Mouse (Mus musculus) heart, adult 2 months (tissue): ENCODE measurements around the gene Coro2b. TPM values are rescaled to one million over a fixed set of nuclear protein-coding genes. Genes with fewer than 3 reads are reported as not detected.

Source experiments
- DNase-seq, 2 experiments: peaks; one replicate each; pipeline ENCODE4 v3.0.0; 2021
- H3K27ac ChIP-seq: fragments of 200-600 bp; 2 replicates; pipeline ENCODE4 v1.8.1; 2022
- H3K27me3 ChIP-seq: fragments of 200-500 bp; 2 replicates; pipeline ENCODE4 v1.6.1; 2012; ENCODE audit warnings: mild to moderate bottlenecking, low read length, inconsistent platforms, mixed read lengths; ENCODE audit not compliant: control insufficient read depth, insufficient read depth
- H3K36me3 ChIP-seq: fragments of 200-500 bp; 2 replicates; pipeline ENCODE4 v1.6.1; 2012; ENCODE audit warnings: low read length, inconsistent platforms; ENCODE audit not compliant: control insufficient read depth, insufficient read depth
- H3K4me1 ChIP-seq: fragments of 200-500 bp; 2 replicates; pipeline ENCODE4 v1.6.1; 2011; ENCODE audit warnings: low read length; ENCODE audit not compliant: control insufficient read depth, insufficient read depth
- H3K4me3 ChIP-seq: fragments of 200-600 bp; 2 replicates; pipeline ENCODE4 v1.8.1; 2022
- H3K79me2 ChIP-seq: fragments of 200-500 bp; replicated peaks from 2 replicates; pipeline ENCODE4 v1.6.1; 2012; ENCODE audit warnings: mild to moderate bottlenecking, inconsistent platforms, low read length, moderate library complexity, mixed read lengths; ENCODE audit not compliant: control insufficient read depth, insufficient read depth
- H3K9ac ChIP-seq: fragments of 200-500 bp; 2 replicates; pipeline ENCODE4 v1.6.1; 2012; ENCODE audit warnings: low read depth, mild to moderate bottlenecking, control low read depth, inconsistent platforms, low read length, mixed read lengths
- CTCF ChIP-seq: fragments of 200-600 bp; IDR thresholded peaks from 2 replicates; pipeline ENCODE4 v1.8.1; 2022; ENCODE audit warnings: antibody characterized with exemption, mild to moderate bottlenecking, moderate library complexity
- EP300 ChIP-seq: fragments of 200-500 bp; IDR thresholded peaks from 2 replicates; pipeline ENCODE4 v1.6.1; 2011; ENCODE audit warnings: low read depth, low read length, control low read depth; ENCODE audit not compliant: insufficient read depth
- POLR2A ChIP-seq: fragments of 200-500 bp; IDR thresholded peaks from 2 replicates; pipeline ENCODE4 v1.6.1; 2011; ENCODE audit warnings: mild to moderate bottlenecking, low read depth, low read length, control low read depth; ENCODE audit not compliant: insufficient read depth
- WGBS: fragments of 180-500 bp; shearing (Covaris S2); methylation state at CpG from one replicate; pipeline ENCODE4 v1.1.7; 2018; 5-methylcytosine and 5-hydroxymethylcytosine counted together
- intact Hi-C: fragments of 180-260 bp; cut with DNase I; formaldehyde crosslinking; loops from one replicate; pipeline ENCODE4 v1.15.1; 2025
- polyA plus RNA-seq: library from polyadenylated mRNA; depleted of rRNA; stranded (reverse); fragments of >200 nt; gene quantifications from 2 replicates; pipeline ENCODE4 v1.2.3, GENCODE M21; 2012; rRNA removed
- total RNA-seq, 2 experiments: library from RNA; stranded (reverse); gene quantifications; 2 replicates each; pipeline ENCODE4 v1.2.3; 2021

Coro2b gene
- total and polyA plus RNA-seq, 3 experiments = 10.1 to 17.2 (median 11.6) TPM

- 54% methylated on average over 6 of the region's 6 CpGs for WGBS
- H3K4me1 ChIP-seq = peaks cover 53% of the 10 kb centered on the region
- no peaks in the 10 kb centered on the region for H3K27me3 ChIP-seq
- H3K27ac ChIP-seq = no peak overlapping the region
- intact Hi-C loops = no loop called here
- no peak overlapping the region for H3K9ac ChIP-seq
- H3K36me3 ChIP-seq = peaks cover 11% of the 10 kb centered on the region
- peaks cover 6% of the 10 kb centered on the region for H3K79me2 ChIP-seq
- DNase-seq = no peak
- no peak overlapping the region for H3K4me3 ChIP-seq
- TF ChIP-seq EP300 = no peak
- no peak for TF ChIP-seq POLR2A
- TF ChIP-seq CTCF = no peak
Measured at GRCm38 (mm10) chr9:62370648-62371280, 166.1 kb downstream of the Coro2b start.

GRCm38 (mm10) chr9:62370186-62370585 is 166.7 kb downstream of the Coro2b start:
- Histone ChIP-seq H3K9ac (no peak overlapping the region), H3K4me3 (no peak overlapping the region), H3K36me3 (peaks cover 14% of the 10 kb centered on the region), H3K27me3 (no peaks in the 10 kb centered on the region), H3K27ac (no peak overlapping the region), H3K4me1 (peaks cover 55% of the 10 kb centered on the region), H3K79me2 (peaks cover 6% of the 10 kb centered on the region)
- intact Hi-C loops = no loop called here
- TF ChIP-seq CTCF = no peak
- no peak for TF ChIP-seq POLR2A
- TF ChIP-seq EP300 = no peak
- no peak for DNase-seq
- WGBS = 62% methylated on average over 9 of the region's 9 CpGs

Other genes with a start within 250 kb of the Coro2b start
- 100 to 1,000 TPM; 189 to 204 TPM for gene Anp32a, start 195.8 kb downstream of the Coro2b start, total RNA-seq
- gene Anp32a, start 195.8 kb downstream of the Coro2b start, polyA plus RNA-seq = 28.8 and 68.2 TPM in 2 replicates
- 1 to 10 TPM; 1.1 to 2.9 TPM for gene Itga11, start 140.8 kb upstream of the Coro2b start, total RNA-seq
- gene Itga11, start 140.8 kb upstream of the Coro2b start, polyA plus RNA-seq = 1.6 and 3.6 TPM in 2 replicates